Mouse (Mus musculus) left cerebral cortex, adult 18-20 months (tissue): ENCODE results near the gene Grik4. TPM values are rescaled to one million over a fixed set of nuclear protein-coding genes. Genes with fewer than 3 reads are reported as not detected.
"Not testable (repeated sequence)": the region's sequence is repeated elsewhere in the genome, so short reads cannot be mapped to it uniquely, and the experiment has no call there.

Experiments used
- DNase-seq, 2 experiments: peaks; one replicate each; pipeline ENCODE4 v3.0.0; 2021 to 2022; ENCODE audit warnings: low spot score in 2 of 2, mixed read lengths in 1 of 2
- total RNA-seq, 2 experiments: library from RNA; stranded (reverse); gene quantifications; 2 replicates each; pipeline ENCODE4 v1.2.3; 2021

Grik4 gene
- total RNA-seq, 2 experiments from 2014 or later, result 17.2 to 18.2 TPM

DNA sequence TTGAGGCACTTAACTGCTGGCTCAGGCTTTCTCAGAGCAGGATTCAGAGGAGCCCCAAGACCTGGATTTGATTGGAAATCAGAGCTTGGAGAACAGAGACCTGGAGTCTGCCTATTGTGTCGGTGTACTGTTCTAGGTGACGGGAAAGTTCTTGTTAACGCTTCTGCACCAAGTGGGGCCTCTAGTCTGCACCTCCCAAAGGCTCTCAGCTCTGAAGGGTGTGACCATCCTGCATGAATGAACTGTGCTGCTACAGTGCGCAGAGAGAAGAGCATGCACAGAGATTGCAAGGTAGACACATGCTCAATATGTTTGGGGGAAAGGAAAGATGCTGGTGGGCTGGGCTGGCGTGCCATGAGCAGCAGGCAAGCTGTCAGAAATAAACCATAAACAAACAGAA lies 144.6 kb downstream of the Grik4 start:
- no peak for DNase-seq

- DNase-seq, result no peak
Measured at GRCm38 (mm10) chr9:42799242-42799641, 145.1 kb downstream of the Grik4 start.

- no peak for DNase-seq
Measured at GRCm38 (mm10) chr9:42798280-42798679, 146.0 kb downstream of the Grik4 start.

- DNase-seq, result no peak
Measured at GRCm38 (mm10) chr9:42797276-42797675, 147.0 kb downstream of the Grik4 start.

GRCm38 (mm10) chr9:42795881-42796280 lies 148.4 kb downstream of the Grik4 start:
- DNase-seq, result peak in 1 of 2 experiments; percentile 21

GRCm38 (mm10) chr9:42794006-42794405 lies 150.3 kb downstream of the Grik4 start:
- no peak for DNase-seq

GRCm38 (mm10) chr9:42793581-42793980 lies 150.7 kb downstream of the Grik4 start:
- DNase-seq, result no peak

DNA sequence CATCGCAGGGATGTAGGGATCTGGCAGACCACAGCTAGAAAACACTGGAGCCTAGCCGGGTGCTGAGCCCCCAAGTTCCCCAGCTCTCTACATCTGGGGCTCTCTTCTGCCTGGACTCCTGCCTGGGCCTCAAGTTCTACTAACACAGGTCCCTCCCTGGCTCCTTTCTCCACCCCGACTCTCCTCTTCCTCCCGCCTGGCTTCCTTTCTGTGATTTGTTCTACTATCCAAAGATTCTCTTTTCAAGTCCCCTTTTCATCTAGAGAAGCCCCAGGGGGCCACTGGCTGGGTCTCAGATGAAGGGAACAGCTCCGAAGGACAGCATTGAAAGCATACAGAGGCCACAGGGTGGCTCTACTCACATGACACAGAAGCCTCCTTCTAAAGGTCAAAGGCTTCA lies 151.9 kb downstream of the Grik4 start:
- no peak for DNase-seq

- no peak for DNase-seq
Measured at GRCm38 (mm10) chr9:42791779-42792178, 152.5 kb downstream of the Grik4 start.

- DNase-seq, result no peak
Measured at GRCm38 (mm10) chr9:42791346-42791745, 152.9 kb downstream of the Grik4 start.

- DNase-seq, result peak; percentile 59 to 60
Measured at GRCm38 (mm10) chr9:42788471-42788870, 155.8 kb downstream of the Grik4 start.

GRCm38 (mm10) chr9:42786882-42787281 lies 157.4 kb downstream of the Grik4 start:
- DNase-seq, result no peak

DNA sequence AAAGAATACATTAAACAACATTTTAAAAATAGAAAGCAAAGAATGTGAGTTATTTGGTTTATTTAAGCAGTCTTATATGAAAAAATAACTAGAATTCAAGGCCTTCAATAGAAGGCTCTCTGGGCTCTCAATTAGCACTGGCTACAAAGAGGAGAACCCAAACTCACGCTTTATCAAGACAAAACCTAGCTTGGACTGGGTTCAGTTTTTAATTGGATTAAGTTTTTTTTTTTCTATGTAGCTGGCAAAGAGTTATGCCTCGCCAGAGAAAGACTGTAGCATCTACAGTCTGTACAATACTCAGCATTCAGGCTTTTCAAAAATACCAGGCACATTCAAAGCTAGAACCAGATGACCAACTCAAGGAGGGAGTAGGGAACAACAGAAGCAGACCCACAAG lies 158.0 kb downstream of the Grik4 start:
- DNase-seq, result no peak

DNA sequence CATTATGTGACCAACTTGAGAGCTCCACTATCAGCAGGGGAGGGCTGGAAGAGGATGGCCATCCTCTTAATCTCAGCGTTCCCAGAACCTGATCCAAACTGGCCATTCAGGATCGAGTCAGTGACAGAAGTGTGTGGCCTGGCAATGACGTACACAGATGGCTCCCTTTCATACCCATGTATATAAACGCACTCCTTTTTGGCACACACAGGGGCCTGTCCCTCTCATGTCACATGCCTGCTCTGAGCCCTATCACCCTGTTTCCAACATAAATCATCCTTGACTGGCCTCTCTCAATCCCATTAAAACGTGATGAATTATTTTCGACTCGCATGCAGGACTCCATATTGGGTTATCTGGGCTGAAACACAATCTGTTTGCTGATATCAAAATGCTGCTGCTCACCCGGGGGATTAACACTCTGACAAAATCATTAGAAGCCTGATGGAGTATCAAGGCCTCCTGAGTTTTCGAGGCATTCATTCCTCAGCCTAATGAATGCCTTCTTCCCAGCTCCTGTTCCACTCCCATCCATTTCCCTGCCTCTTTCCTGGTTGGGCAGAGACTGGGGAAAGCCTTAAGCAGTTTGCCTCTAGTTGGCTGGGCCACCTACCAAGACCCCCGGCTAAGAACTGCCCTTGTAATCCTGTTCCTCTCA lies 159.0 kb downstream of the Grik4 start:
- DNase-seq, result no peak

GRCm38 (mm10) chr9:42783248-42783903 lies 160.9 kb downstream of the Grik4 start:
- no peak for DNase-seq

GRCm38 (mm10) chr9:42778471-42779263 lies 165.6 kb downstream of the Grik4 start:
- not testable (repeated sequence) for DNase-seq

DNA sequence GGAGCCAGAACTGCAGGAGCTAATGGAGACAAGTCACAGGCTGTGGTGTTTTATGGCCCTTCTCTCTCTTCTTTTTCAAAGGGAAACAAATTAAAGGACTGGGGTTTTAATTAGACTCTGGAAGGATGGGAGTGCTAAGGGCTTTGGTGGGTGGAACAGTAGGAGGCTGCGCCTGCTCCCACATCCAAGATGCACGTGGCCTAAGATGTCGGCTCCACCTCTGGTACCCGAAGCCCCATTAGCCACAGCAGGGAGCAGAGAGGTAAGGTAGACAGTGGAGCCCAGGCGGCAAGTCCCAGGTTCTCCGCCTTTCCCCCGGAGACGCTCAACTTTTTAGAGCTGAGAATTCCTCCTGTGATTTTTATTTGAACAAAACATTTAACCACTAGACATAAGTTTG lies 166.4 kb downstream of the Grik4 start:
- DNase-seq, result no peak

DNA sequence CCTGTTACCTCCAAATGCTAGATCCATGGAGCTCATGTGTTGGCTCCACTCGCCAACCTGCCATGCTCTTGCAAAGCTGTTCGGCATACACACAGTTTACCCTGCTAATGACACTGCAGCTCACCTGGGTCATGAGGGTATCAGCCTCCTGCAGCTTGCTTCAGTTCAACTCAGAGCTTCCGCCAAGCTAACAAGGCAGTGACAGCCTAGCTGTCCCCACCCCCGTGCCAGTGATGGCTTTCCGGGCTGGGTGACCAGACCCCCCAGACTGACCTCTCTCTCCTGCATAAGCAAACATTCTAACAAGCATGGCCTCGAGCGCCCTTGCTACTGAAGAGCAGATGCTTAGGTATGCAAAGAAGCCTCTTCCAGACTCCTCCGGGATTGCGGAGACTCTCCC lies 167.5 kb downstream of the Grik4 start:
- DNase-seq, result no peak

GRCm38 (mm10) chr9:42764823-42765560 lies 179.3 kb downstream of the Grik4 start:
- peak in 1 of 2 experiments; percentile 14 for DNase-seq

- no peak for DNase-seq
Measured at GRCm38 (mm10) chr9:42758682-42759205, 185.5 kb downstream of the Grik4 start.

DNA sequence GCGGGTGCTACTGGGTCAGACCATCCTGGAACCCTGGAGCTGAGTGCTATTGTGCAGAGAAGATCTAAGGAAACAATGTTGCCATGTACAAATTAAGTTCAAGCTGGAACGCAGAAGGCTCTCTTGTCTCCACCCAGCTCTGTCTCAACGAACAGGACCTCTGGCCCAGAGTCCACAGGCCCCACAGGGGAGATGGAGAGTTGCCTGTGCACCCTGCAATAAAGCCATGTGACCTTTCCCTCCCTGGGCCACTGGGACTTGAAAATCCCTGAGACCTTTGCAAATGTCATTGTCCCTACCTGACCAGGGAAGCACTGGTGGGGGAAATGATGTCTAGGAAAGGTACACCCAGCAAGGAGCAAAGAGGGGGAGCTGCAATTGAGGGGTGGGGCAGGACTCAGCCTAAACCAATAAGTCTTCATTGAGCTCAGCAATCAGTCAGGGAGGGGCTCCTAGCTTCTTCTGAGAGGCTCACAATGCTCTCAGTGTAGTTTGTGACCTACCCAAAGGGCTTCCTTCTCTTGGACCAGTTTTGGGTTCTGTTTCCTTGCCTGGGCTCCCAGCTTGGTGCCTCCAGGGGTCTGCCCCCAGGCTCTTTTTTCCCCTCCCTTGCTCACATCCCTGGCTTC lies 187.2 kb downstream of the Grik4 start:
- no peak for DNase-seq
